Mouse (Mus musculus) heart, postnatal 4 days (tissue): ENCODE results near the gene Edc4. TPM values are rescaled to one million over a fixed set of nuclear protein-coding genes. Genes with fewer than 3 reads are reported as not detected.
"Not testable (repeated sequence)": the region's sequence is repeated elsewhere in the genome, so short reads cannot be mapped to it uniquely, and the experiment has no call there.

Experiments used
- DNase-seq: peaks from one replicate; pipeline ENCODE4 v3.0.0; 2021
- total RNA-seq, 2 experiments: library from RNA; stranded (reverse); gene quantifications; 2 replicates each; pipeline ENCODE4 v1.2.3; 2021

The Edc4 gene
- total RNA-seq, result 10 to 100 TPM; 34.0 to 34.8 TPM

GRCm38 (mm10) chr8:105880754-105881520, at the start of gene Edc4:
Gene Edc4 (plus strand): TSS chr8:105880881.
- DNase-seq, result peak; percentile 94

GRCm38 (mm10) chr8:105833740-105834139, 46.9 kb upstream of the Edc4 start:
- DNase-seq, result not testable (repeated sequence)

- peak; percentile 85 for DNase-seq
Observed at GRCm38 (mm10) chr8:105835318-105835717, 45.4 kb upstream of the Edc4 start.

- no peak for DNase-seq
Observed at GRCm38 (mm10) chr8:105836991-105837390, 43.7 kb upstream of the Edc4 start.

- DNase-seq, result no peak
Observed at GRCm38 (mm10) chr8:105839209-105839608, 41.5 kb upstream of the Edc4 start.

- DNase-seq, result peak; percentile 18
Observed at GRCm38 (mm10) chr8:105846678-105847077, 34.0 kb upstream of the Edc4 start.

GRCm38 (mm10) chr8:105850014-105850413, 30.7 kb upstream of the Edc4 start:
- no peak for DNase-seq

GRCm38 (mm10) chr8:105850611-105851010, 30.1 kb upstream of the Edc4 start:
- DNase-seq, result no peak

- peak; percentile 93 for DNase-seq
Observed at GRCm38 (mm10) chr8:105851651-105852143, 29.0 kb upstream of the Edc4 start.

GRCm38 (mm10) chr8:105852146-105852729, 28.4 kb upstream of the Edc4 start:
- DNase-seq, result no peak

- no peak for DNase-seq
Observed at GRCm38 (mm10) chr8:105853178-105853577, 27.5 kb upstream of the Edc4 start, which contains the start of gene Cenpt. Gene Cenpt (minus strand): TSS chr8:105853278.

- DNase-seq, result no peak
Observed at GRCm38 (mm10) chr8:105854303-105854702, 26.4 kb upstream of the Edc4 start.

GRCm38 (mm10) chr8:105854715-105855216, 25.9 kb upstream of the Edc4 start, which contains the start of gene Thap11:
Gene Thap11 (plus strand): TSS chr8:105855132.
- DNase-seq, result peak; percentile 95

GRCm38 (mm10) chr8:105855248-105856167, 25.2 kb upstream of the Edc4 start:
- peak; percentile 62 for DNase-seq

- DNase-seq, result no peak
Observed at GRCm38 (mm10) chr8:105856168-105856835, 24.4 kb upstream of the Edc4 start.

- no peak for DNase-seq
Observed at GRCm38 (mm10) chr8:105858495-105858894, 22.2 kb upstream of the Edc4 start.

GRCm38 (mm10) chr8:105859314-105859713, 21.4 kb upstream of the Edc4 start:
- DNase-seq, result no peak

- DNase-seq, result peak; percentile 96
Observed at GRCm38 (mm10) chr8:105860143-105860981, 20.3 kb upstream of the Edc4 start, which contains the start of gene Nutf2. Gene Nutf2 (plus strand): TSS chr8:105860580.

- no peak for DNase-seq
Observed at GRCm38 (mm10) chr8:105861951-105862350, 18.7 kb upstream of the Edc4 start.

- DNase-seq, result no peak
Observed at GRCm38 (mm10) chr8:105866364-105867029, 14.2 kb upstream of the Edc4 start.
